Comparison of ENCODE assay signal across 8 mouse cellular contexts in the genomic region with DNA sequence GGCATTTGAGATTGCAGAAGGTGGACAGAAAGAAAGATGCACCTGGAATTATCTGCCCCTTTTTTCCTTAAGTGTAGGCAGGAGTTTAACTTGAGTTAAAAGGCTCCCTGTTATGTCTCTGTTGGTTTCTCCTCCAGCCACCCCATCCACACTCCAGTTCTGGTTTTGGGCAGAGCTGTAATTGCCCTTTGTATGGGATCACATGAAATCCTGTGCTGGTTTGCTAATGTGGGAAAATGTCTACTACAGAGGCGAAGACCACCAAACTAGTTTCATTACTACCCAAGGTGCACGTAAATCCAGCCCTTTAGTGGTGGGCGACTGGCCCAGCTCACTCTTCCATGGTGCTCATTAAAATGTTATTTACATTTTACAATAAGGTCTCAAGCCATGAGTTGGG.
A peak's percentile ranks its signal among the peaks of the same experiment; 100 is the strongest.
DNase-seq lines count a peak whose midpoint lies in the region; ATAC-seq lines count a peak whose summit lies in the region.

No protein-coding gene starts in this region.

- DNase-seq in lung, postnatal 25 days (ENCODE audit: low spot score) = no peak
- DNase-seq in limb, embryonic 10.5 days (ENCODE audit: low spot score) = peak; percentile 78
- DNase-seq in retina, embryonic 14.5 days (ENCODE audit: low spot score) = peak; percentile 73
- DNase-seq in left cerebral cortex, adult 9 months (ENCODE audit: low spot score in 2 of 2) = no peak
- DNase-seq in frontal cortex, postnatal 36 days (ENCODE audit: low spot score in 2 of 2) = no peak

- ATAC-seq in lung, embryonic 15.5 days (ENCODE audit: borderline replicate concordance, extremely low read depth, low FRiP score, low TSS enrichment) = no peak
- no peak for ATAC-seq in embryonic facial prominence, embryonic 12.5 days (ENCODE audit: insufficient number of reproducible peaks, insufficient read depth, low FRiP score, low TSS enrichment)
- no peak for ATAC-seq in heart, embryonic 16.5 days (replicated peaks; ENCODE audit: extremely low read depth, insufficient read depth, low FRiP score)

- no peaks in the 10 kb centered on the region for H3K36me3 ChIP-seq in lung, embryonic 15.5 days
- no peaks in the 10 kb centered on the region for H3K36me3 ChIP-seq in embryonic facial prominence, embryonic 12.5 days
- H3K36me3 ChIP-seq in heart, embryonic 16.5 days (ENCODE audit: control insufficient read depth, insufficient read depth) = no peaks in the 10 kb centered on the region
- H3K36me3 ChIP-seq in limb, embryonic 10.5 days = no peaks in the 10 kb centered on the region

- H3K4me3 ChIP-seq in lung, embryonic 15.5 days = no peak overlapping the region
- no peak overlapping the region for H3K4me3 ChIP-seq in embryonic facial prominence, embryonic 12.5 days
- no peak overlapping the region for H3K4me3 ChIP-seq in heart, embryonic 16.5 days (ENCODE audit: low read length)
- no peak overlapping the region for H3K4me3 ChIP-seq in limb, embryonic 10.5 days

- peaks cover 45% of the 10 kb centered on the region for H3K4me1 ChIP-seq in lung, embryonic 15.5 days
- peaks cover 53% of the 10 kb centered on the region for H3K4me1 ChIP-seq in embryonic facial prominence, embryonic 12.5 days
- H3K4me1 ChIP-seq in heart, embryonic 16.5 days (ENCODE audit: control insufficient read depth, insufficient read depth, low read length) = peaks cover 24% of the 10 kb centered on the region
- peaks cover 63% of the 10 kb centered on the region for H3K4me1 ChIP-seq in limb, embryonic 10.5 days

- H3K4me2 ChIP-seq in lung, embryonic 15.5 days = peak overlapping the region; percentile 25; the same call in 1 of the 2 replicates
- no peak overlapping the region; the same call in 1 of the 2 replicates for H3K4me2 ChIP-seq in embryonic facial prominence, embryonic 12.5 days (replicated peaks)
- 0 out of 2 replicates have a peak overlapping the region, but pooled peaks have one; percentile 16 for H3K4me2 ChIP-seq in heart, embryonic 16.5 days (ENCODE audit: low read depth, low read length)

- H3K9ac ChIP-seq in lung, embryonic 15.5 days = no peak overlapping the region
- no peak overlapping the region for H3K9ac ChIP-seq in embryonic facial prominence, embryonic 12.5 days
- H3K9ac ChIP-seq in heart, embryonic 16.5 days (ENCODE audit: low read length) = no peak overlapping the region

- WGBS in lung, embryonic 15.5 days = 18% methylated on average over 3 of the region's 3 CpGs
- WGBS in embryonic facial prominence, embryonic 12.5 days = 11% methylated on average over 3 of the region's 3 CpGs
- WGBS in heart, embryonic 16.5 days = 50% methylated on average over 3 of the region's 3 CpGs
- 14% methylated on average over 3 of the region's 3 CpGs for WGBS in limb, embryonic 10.5 days

- H3K27me3 ChIP-seq in lung, embryonic 15.5 days = no peaks in the 10 kb centered on the region
- H3K27me3 ChIP-seq in embryonic facial prominence, embryonic 12.5 days = no peaks in the 10 kb centered on the region
- no peaks in the 10 kb centered on the region for H3K27me3 ChIP-seq in heart, embryonic 16.5 days (ENCODE audit: control insufficient read depth, insufficient read depth, low read length)
- no peaks in the 10 kb centered on the region for H3K27me3 ChIP-seq in limb, embryonic 10.5 days (ENCODE audit: low read depth, poor library complexity, severe bottlenecking)

- H3K9me3 ChIP-seq in lung, embryonic 15.5 days = no peaks in the 10 kb centered on the region
- H3K9me3 ChIP-seq in embryonic facial prominence, embryonic 12.5 days = no peaks in the 10 kb centered on the region
- no peaks in the 10 kb centered on the region for H3K9me3 ChIP-seq in heart, embryonic 16.5 days (replicated peaks; ENCODE audit: control insufficient read depth, low read length)
- no peaks in the 10 kb centered on the region for H3K9me3 ChIP-seq in limb, embryonic 10.5 days (replicated peaks)

- peak overlapping the region; percentile 67 for H3K27ac ChIP-seq in lung, embryonic 15.5 days
- H3K27ac ChIP-seq in embryonic facial prominence, embryonic 12.5 days = peak overlapping the region; percentile 73; the same call in 1 of the 2 replicates
- peak overlapping the region; percentile 40; the same call in 1 of the 2 replicates for H3K27ac ChIP-seq in heart, embryonic 16.5 days (ENCODE audit: low read length)
- peak overlapping the region; percentile 99 for H3K27ac ChIP-seq in limb, embryonic 10.5 days

Comparison
In these comparisons a context has a peak if more than half of its experiments do, and no peak if none do; other contexts are left out.
1. H3K27ac ChIP-seq: peak in every context shown above with its lines; median percentile 99 in limb, embryonic 10.5 days; 73 in embryonic facial prominence, embryonic 12.5 days; 67 in lung, embryonic 15.5 days; 40 in heart, embryonic 16.5 days.
2. DNase-seq: peak in limb, embryonic 10.5 days (single experiment) and retina, embryonic 14.5 days (single experiment); none in lung, postnatal 25 days (single experiment), left cerebral cortex, adult 9 months (0 of 2) and frontal cortex, postnatal 36 days (0 of 2).